In genomic region chrX:40814395-40814794, GRCm38 (mm10) we compare ENCODE assay signal across 12 mouse cellular contexts.
DNase-seq lines count a peak whose midpoint lies in the region.
"Had no signal": no experiment of that assay in that cellular context is flagged by ENCODE, and none has a peak within 500 bp of the region (broad histone marks: within the 10 kb centered on the region; RNA-seq: fewer than 3 reads in every experiment).

No protein-coding gene starts in this region.

- DNase-seq in cerebellum, postnatal 10 days: peak; percentile 5 to 14
- DNase-seq in cerebellum, adult 8-10 months: no peak
- DNase-seq in layer of hippocampus, adult 9-11 months: peak; percentile 4
- no peak for DNase-seq in layer of hippocampus, postnatal 10 days (ENCODE audit: low spot score in 2 of 2)
- DNase-seq in Muller cell, postnatal 12 days (ENCODE audit: inconsistent ontology term): peak; percentile 1
- peak; percentile 15 to 37 for DNase-seq in left cerebral cortex, postnatal 25 days (ENCODE audit: low spot score in 2 of 2)
- DNase-seq in spleen, adult 18-20 months: no peak
- DNase-seq: gastrocnemius, postnatal 36 days; heart, adult 2 months; kidney, postnatal 4 days; thymus, adult 2 months; thymus, postnatal 4 days had no signal

- intact Hi-C loops in left cerebral cortex, postnatal 25 days (cut with DNase I): no loop called here

Comparison
In these comparisons a context has a peak if more than half of its experiments do, and no peak if none do; other contexts are left out.
1. DNase-seq: peak in cerebellum, postnatal 10 days (2 of 2), layer of hippocampus, adult 9-11 months (single experiment), Muller cell, postnatal 12 days (single experiment) and left cerebral cortex, postnatal 25 days (2 of 2); none in cerebellum, adult 8-10 months (single experiment), layer of hippocampus, postnatal 10 days (0 of 2) and spleen, adult 18-20 months (0 of 2).